Mouse (Mus musculus) midbrain, postnatal 0 days (tissue): Measurements from ENCODE around the gene Ptp4a2. TPM values are rescaled to one million over a fixed set of nuclear protein-coding genes. Genes with fewer than 3 reads are reported as not detected.
A peak's percentile ranks its signal among the peaks of the same experiment; 100 is the strongest.
"Not testable (repeated sequence)": the region's sequence is repeated elsewhere in the genome, so short reads cannot be mapped to it uniquely, and the experiment has no call there.

Source experiments
- ATAC-seq: fragments of 200-750 bp; cut with Nextera tagmentation; 2 replicates; pipeline ENCODE4 v1.8.0; 2017; ENCODE audit warnings: moderate number of reproducible peaks, mild to moderate bottlenecking, moderate TSS enrichment, moderate library complexity; ENCODE audit not compliant: low FRiP score
- DNase-seq: peaks from one replicate; pipeline ENCODE4 v3.0.0-alpha.2; 2015; ENCODE audit warnings: low spot score
- H3K27ac ChIP-seq: fragments of 300-500 bp; sonication (generic); 2 replicates; pipeline ENCODE4 v1.5.1; 2014; ENCODE audit warnings: low read depth, mild to moderate bottlenecking, low read length, mixed read lengths
- H3K27me3 ChIP-seq: fragments of 300-500 bp; sonication (generic); 2 replicates; pipeline ENCODE4 v1.6.1; 2014; ENCODE audit warnings: low read length, control low read depth, mixed read lengths; ENCODE audit not compliant: insufficient read depth
- H3K36me3 ChIP-seq: fragments of 300-500 bp; sonication (generic); 2 replicates; pipeline ENCODE4 v1.6.1; 2014; ENCODE audit warnings: low read length, control low read depth, mixed read lengths; ENCODE audit not compliant: insufficient read depth
- H3K4me1 ChIP-seq: fragments of 300-500 bp; sonication (generic); 2 replicates; pipeline ENCODE4 v1.6.1; 2014; ENCODE audit warnings: mild to moderate bottlenecking, control low read depth, antibody characterized with exemption, low read length, mixed read lengths; ENCODE audit not compliant: insufficient read depth
- H3K4me2 ChIP-seq: fragments of 300-500 bp; sonication (generic); 2 replicates; pipeline ENCODE4 v1.6.1; 2014; ENCODE audit warnings: low read depth, mild to moderate bottlenecking, low read length, mixed read lengths; ENCODE audit not compliant: poor library complexity, severe bottlenecking
- H3K4me3 ChIP-seq: fragments of 300-500 bp; sonication (generic); 2 replicates; pipeline ENCODE4 v1.5.1; 2014; ENCODE audit warnings: low read depth, mild to moderate bottlenecking, low read length, moderate library complexity
- H3K9ac ChIP-seq: fragments of 300-500 bp; sonication (generic); replicated peaks from 2 replicates; pipeline ENCODE4 v1.6.1; 2014; ENCODE audit warnings: mild to moderate bottlenecking, low read length, moderate library complexity, mixed read lengths; ENCODE audit not compliant: poor library complexity, severe bottlenecking
- H3K9me3 ChIP-seq: fragments of 300-500 bp; sonication (generic); 2 replicates; pipeline ENCODE4 v1.6.1; 2016; ENCODE audit warnings: low read length, control low read depth
- CTCF ChIP-seq: IDR thresholded peaks from 2 replicates; pipeline ENCODE4 v1.5.1; 2016; ENCODE audit warnings: antibody characterized with exemption, mild to moderate bottlenecking
- WGBS: fragments of 180-500 bp; shearing (Covaris S2); extraction: QIAGEN DNeasy Blood & Tissue Kit; methylation state at CpG from one replicate; pipeline ENCODE4 v1.1.7; 2014; 5-methylcytosine and 5-hydroxymethylcytosine counted together
- microRNA-seq: library from miRNA; unstranded; fragments of <30 nt; microRNA quantifications from one replicate; pipeline ENCODE4, GENCODE M21; 2016; ENCODE audit warnings: borderline number of aligned reads
- polyA plus RNA-seq: library from polyadenylated mRNA; unstranded; fragments of >200 nt; fragmentation: Nextera tagmentation; extraction: Ambion mirVana; gene quantifications from 2 replicates; pipeline ENCODE4 v1.2.1, GENCODE M21; 2015
- total RNA-seq: library from RNA; depleted of rRNA; stranded (reverse); fragments of >200 nt; gene quantifications from 2 replicates; pipeline ENCODE4 v1.2.3, GENCODE M21; 2014; rRNA removed

Ptp4a2 gene
- total and polyA plus RNA-seq, 2 experiments from 2014 or later: 94.0 to 245 TPM

DNA sequence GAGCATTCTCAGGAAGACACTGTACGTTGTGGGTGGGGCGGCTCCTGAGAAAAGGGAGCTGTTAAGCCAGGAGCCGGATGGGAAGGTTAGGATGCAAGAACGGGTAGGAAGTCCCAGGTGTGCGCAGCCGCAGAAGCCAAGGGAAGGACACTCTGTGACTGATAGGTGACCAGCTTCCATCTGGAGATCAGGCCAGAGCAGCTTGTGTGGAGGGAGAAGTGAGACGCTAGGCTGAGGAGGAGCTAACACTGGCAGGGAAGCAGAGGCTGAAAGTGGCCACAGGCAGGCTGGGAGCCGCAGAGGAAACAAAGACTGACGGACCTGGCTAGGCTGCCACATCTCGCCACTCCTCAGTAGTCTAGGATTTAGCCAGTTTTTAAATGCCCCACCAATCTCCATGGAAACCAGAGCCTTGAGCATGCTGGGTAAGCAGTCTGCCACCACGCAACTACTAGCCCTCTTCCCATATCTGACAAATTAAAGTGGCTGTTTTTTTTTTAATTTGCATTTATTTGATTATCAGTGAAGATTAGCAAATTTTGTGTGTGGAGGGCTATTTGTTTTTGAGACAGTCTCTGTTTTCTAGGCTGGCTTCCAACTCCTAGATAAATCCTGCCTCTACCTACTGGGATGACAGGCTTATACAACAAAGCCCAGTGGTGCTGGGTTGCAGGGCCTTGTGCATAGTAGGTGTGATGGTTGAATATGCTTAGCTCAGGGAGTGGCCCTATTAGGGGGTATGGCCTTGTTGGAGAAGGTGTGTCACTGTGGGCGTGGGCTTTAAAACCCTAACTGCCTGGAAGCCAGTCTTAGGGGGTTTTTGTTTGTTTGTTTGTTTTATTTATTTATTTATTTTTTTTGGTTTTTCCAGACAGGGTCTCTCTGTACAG is 73.3 kb downstream of the Ptp4a2 start:
- peak; percentile 63 for DNase-seq
- WGBS: 35% methylated on average over 12 of the region's 12 CpGs
- H3K27ac ChIP-seq: no peak overlapping the region; the same call in 1 of the 2 replicates
- H3K4me1 ChIP-seq: peaks cover 6% of the 10 kb centered on the region; the same call in 1 of the 2 replicates
- no peak overlapping the region for H3K9ac ChIP-seq
- H3K27me3 ChIP-seq: no peaks in the 10 kb centered on the region
- no peaks in the 10 kb centered on the region for H3K36me3 ChIP-seq
- no peaks in the 10 kb centered on the region for H3K9me3 ChIP-seq
- 0 out of 2 replicates have a peak overlapping the region, but pooled peaks have one; percentile 2 for H3K4me3 ChIP-seq
- ATAC-seq: no peak
- peak overlapping the region; percentile 20; the same call in 1 of the 2 replicates for H3K4me2 ChIP-seq
- TF ChIP-seq CTCF: no peak

GRCm38 (mm10) chr4:129889661-129890060 is 78.6 kb downstream of the Ptp4a2 start:
- no peak overlapping the region for H3K27ac ChIP-seq
- H3K4me2 ChIP-seq: no peak overlapping the region
- WGBS: 79% methylated on average over 10 of the region's 10 CpGs
- ATAC-seq: no peak
- no peak overlapping the region for H3K4me3 ChIP-seq
- H3K36me3 ChIP-seq: no peaks in the 10 kb centered on the region
- H3K9me3 ChIP-seq: no peaks in the 10 kb centered on the region
- no peak overlapping the region for H3K9ac ChIP-seq
- no peaks in the 10 kb centered on the region for H3K27me3 ChIP-seq
- no peak for TF ChIP-seq CTCF
- no peak for DNase-seq
- H3K4me1 ChIP-seq: no peaks in the 10 kb centered on the region

DNA sequence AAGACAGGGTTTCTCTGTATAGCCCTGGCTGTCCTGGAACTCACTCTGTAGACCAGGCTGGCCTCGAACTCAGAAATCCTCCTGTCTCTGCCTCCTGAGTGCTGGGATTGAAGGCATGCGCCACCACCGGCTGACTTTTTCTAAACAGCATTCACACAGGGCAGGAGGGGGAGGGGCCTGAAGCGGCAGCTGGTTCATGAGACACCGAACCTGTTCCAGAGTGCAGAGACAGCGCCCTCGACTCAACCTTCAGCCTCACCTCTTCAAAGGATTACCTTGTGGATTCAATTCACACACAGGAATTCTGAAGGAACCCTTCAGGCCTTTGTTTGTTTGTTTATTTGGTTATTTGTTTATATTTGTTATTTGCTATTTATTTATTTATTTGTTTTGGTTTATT is 79.1 kb downstream of the Ptp4a2 start:
- Histone ChIP-seq H3K9me3 (no peaks in the 10 kb centered on the region), H3K27ac (no peak overlapping the region), H3K27me3 (no peaks in the 10 kb centered on the region), H3K36me3 (no peaks in the 10 kb centered on the region), H3K4me3 (no peak overlapping the region), H3K4me1 (no peaks in the 10 kb centered on the region), H3K4me2 (no peak overlapping the region), H3K9ac (no peak overlapping the region)
- no peak for TF ChIP-seq CTCF
- 89% methylated on average over 7 of the region's 7 CpGs for WGBS
- ATAC-seq (no peak), DNase-seq (no peak)

- WGBS: 94% methylated on average over 3 of the region's 3 CpGs
- Histone ChIP-seq H3K27me3 (no peaks in the 10 kb centered on the region), H3K9me3 (no peaks in the 10 kb centered on the region), H3K36me3 (no peaks in the 10 kb centered on the region), H3K9ac (no peak overlapping the region), H3K4me3 (no peak overlapping the region), H3K4me2 (no peak overlapping the region), H3K4me1 (no peaks in the 10 kb centered on the region), H3K27ac (no peak overlapping the region)
- no peak for ATAC-seq
- no peak for DNase-seq
- TF ChIP-seq CTCF: no peak
Observed at GRCm38 (mm10) chr4:129894861-129895260, 83.8 kb downstream of the Ptp4a2 start.

DNA sequence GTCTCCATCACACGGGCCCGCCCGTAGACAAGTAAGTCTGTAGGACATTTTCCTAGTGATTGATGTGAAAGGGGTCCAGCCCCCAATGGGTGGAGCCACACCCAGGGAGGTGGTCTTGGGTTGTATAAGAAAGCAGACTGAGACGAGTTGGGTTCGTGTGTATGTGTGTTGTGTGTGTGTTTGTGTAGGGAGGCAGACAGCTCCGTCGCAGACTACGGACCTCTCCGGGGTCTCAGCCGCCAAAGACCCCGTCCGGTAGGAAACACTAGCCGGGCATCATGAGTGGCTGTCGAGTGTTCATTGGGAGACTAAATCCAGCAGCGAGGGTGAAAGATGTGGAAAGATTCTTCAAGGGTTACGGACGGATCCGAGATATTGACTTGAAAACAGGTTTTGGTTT is 87.8 kb downstream of the Ptp4a2 start:
- not testable (repeated sequence) for H3K27me3 ChIP-seq, DNase-seq, H3K4me1 ChIP-seq, ATAC-seq, H3K27ac ChIP-seq, H3K9ac ChIP-seq, H3K4me3 ChIP-seq, H3K36me3 ChIP-seq, H3K4me2 ChIP-seq, H3K9me3 ChIP-seq
- WGBS: 95% methylated on average over 18 of the region's 18 CpGs

Small RNAs within 50 kb of the gene (microRNA-seq; reads per million reads assigned to microRNA genes)
- not detected for gene Gm28017

Other genes with a start within 250 kb of the Ptp4a2 start
- 17.5 and 20.4 TPM in 2 replicates for gene Lck, start 237.6 kb upstream of the Ptp4a2 start, total RNA-seq
- gene Lck, start 237.6 kb upstream of the Ptp4a2 start, polyA plus RNA-seq: 17.5 and 20.7 TPM in 2 replicates
- gene Fam167b, start 232.7 kb upstream of the Ptp4a2 start, total RNA-seq: not detected in 2 replicates
- gene Fam167b, start 232.7 kb upstream of the Ptp4a2 start, polyA plus RNA-seq: not detected in 2 replicates
- 282 and 300 TPM in 2 replicates for gene Eif3i, start 210.6 kb upstream of the Ptp4a2 start, total RNA-seq
- gene Eif3i, start 210.6 kb upstream of the Ptp4a2 start, polyA plus RNA-seq: 213 and 222 TPM in 2 replicates
- 146 and 189 TPM in 2 replicates for gene Tmem234, start 210.6 kb upstream of the Ptp4a2 start, total RNA-seq
- 210 and 232 TPM in 2 replicates for gene Tmem234, start 210.6 kb upstream of the Ptp4a2 start, polyA plus RNA-seq
- gene Dcdc2b, start 197.0 kb upstream of the Ptp4a2 start, total RNA-seq: 0.82 and 3.9 TPM in 2 replicates
- 2.7 and 4.4 TPM in 2 replicates for gene Dcdc2b, start 197.0 kb upstream of the Ptp4a2 start, polyA plus RNA-seq
- gene Iqcc, start 192.1 kb upstream of the Ptp4a2 start, total RNA-seq: 7.9 and 33.0 TPM in 2 replicates
- 17.2 and 20.2 TPM in 2 replicates for gene Iqcc, start 192.1 kb upstream of the Ptp4a2 start, polyA plus RNA-seq
- 78.8 and 96.0 TPM in 2 replicates for gene Ccdc28b, start 187.3 kb upstream of the Ptp4a2 start, total RNA-seq
- gene Ccdc28b, start 187.3 kb upstream of the Ptp4a2 start, polyA plus RNA-seq: 174 and 182 TPM in 2 replicates
- gene Txlna, start 170.2 kb upstream of the Ptp4a2 start, total RNA-seq: 33.4 and 38.2 TPM in 2 replicates
- gene Txlna, start 170.2 kb upstream of the Ptp4a2 start, polyA plus RNA-seq: 25.6 and 27.2 TPM in 2 replicates
- gene Kpna6, start 138.5 kb upstream of the Ptp4a2 start, total RNA-seq: 63.1 and 65.3 TPM in 2 replicates
- gene Kpna6, start 138.5 kb upstream of the Ptp4a2 start, polyA plus RNA-seq: 13.5 and 14.9 TPM in 2 replicates
- gene Tmem39b, start 114.4 kb upstream of the Ptp4a2 start, total RNA-seq: 26.0 and 29.6 TPM in 2 replicates
- gene Tmem39b, start 114.4 kb upstream of the Ptp4a2 start, polyA plus RNA-seq: 15.9 and 16.4 TPM in 2 replicates
- gene Khdrbs1, start 68.9 kb upstream of the Ptp4a2 start, total RNA-seq: 80.8 and 101 TPM in 2 replicates
- gene Khdrbs1, start 68.9 kb upstream of the Ptp4a2 start, polyA plus RNA-seq: 78.0 and 87.2 TPM in 2 replicates
- gene Spocd1, start 118.0 kb downstream of the Ptp4a2 start, total RNA-seq: not detected in 2 replicates
- 0.09 and 0.27 TPM in 2 replicates for gene Spocd1, start 118.0 kb downstream of the Ptp4a2 start, polyA plus RNA-seq
- 293 and 312 TPM in 2 replicates for gene Adgrb2, start 173.7 kb downstream of the Ptp4a2 start, total RNA-seq
- 17.4 and 17.9 TPM in 2 replicates for gene Adgrb2, start 173.7 kb downstream of the Ptp4a2 start, polyA plus RNA-seq
- gene Col16a1, start 236.6 kb downstream of the Ptp4a2 start, total RNA-seq: 31.1 and 43.9 TPM in 2 replicates
- 12.5 and 13.8 TPM in 2 replicates for gene Col16a1, start 236.6 kb downstream of the Ptp4a2 start, polyA plus RNA-seq